Mouse (Mus musculus) mature B cell (primary cell): ENCODE data around the gene Copg2.
"Not testable (repeated sequence)": the region's sequence is repeated elsewhere in the genome, so short reads cannot be mapped to it uniquely, and the experiment has no call there.

Experiments
- in situ Hi-C: fragments of 300-500 bp; cut with MboI; formaldehyde crosslinking; loops from 2 replicates; pipeline ENCODE4 v1.14.3; 2019

Gene Copg2

GRCm38 (mm10) chr6:30813626-30814025, 83.0 kb downstream of the Copg2 start:
- in situ Hi-C loops: no loop called here

- in situ Hi-C loops: no loop called here
Observed at GRCm38 (mm10) chr6:30805053-30805752, 91.4 kb downstream of the Copg2 start.

- in situ Hi-C loops: not testable (repeated sequence)
Observed at GRCm38 (mm10) chr6:30804389-30805052, 92.1 kb downstream of the Copg2 start.

GRCm38 (mm10) chr6:30802915-30803314, 93.7 kb downstream of the Copg2 start:
- in situ Hi-C loops: not testable (repeated sequence)

GRCm38 (mm10) chr6:30751209-30751608, 145.4 kb downstream of the Copg2 start:
- in situ Hi-C loops: no loop called here

- in situ Hi-C loops: no loop called here
Observed at GRCm38 (mm10) chr6:30750482-30750881, 146.1 kb downstream of the Copg2 start.

- in situ Hi-C loops: no loop called here
Observed at GRCm38 (mm10) chr6:30749892-30750291, 146.7 kb downstream of the Copg2 start.

GRCm38 (mm10) chr6:30749042-30749689, 147.4 kb downstream of the Copg2 start:
- in situ Hi-C loops: no loop called here

GRCm38 (mm10) chr6:30748358-30748910, 148.2 kb downstream of the Copg2 start:
- in situ Hi-C loops: no loop called here

- in situ Hi-C loops: no loop called here
Observed at GRCm38 (mm10) chr6:30747631-30748357, 148.8 kb downstream of the Copg2 start.

GRCm38 (mm10) chr6:30745591-30745990, 151.0 kb downstream of the Copg2 start:
- in situ Hi-C loops: no loop called here

- in situ Hi-C loops: no loop called here
Observed at GRCm38 (mm10) chr6:30744846-30745245, 151.7 kb downstream of the Copg2 start.

GRCm38 (mm10) chr6:30739177-30739747, 157.3 kb downstream of the Copg2 start:
- in situ Hi-C loops: no loop called here

GRCm38 (mm10) chr6:30738464-30739006, 158.1 kb downstream of the Copg2 start:
- in situ Hi-C loops: no loop called here

GRCm38 (mm10) chr6:30737548-30738463, 158.8 kb downstream of the Copg2 start:
- in situ Hi-C loops: no loop called here

- in situ Hi-C loops: no loop called here
Observed at GRCm38 (mm10) chr6:30736864-30737547, 159.6 kb downstream of the Copg2 start.

- in situ Hi-C loops: no loop called here
Observed at GRCm38 (mm10) chr6:30736372-30736762, 160.2 kb downstream of the Copg2 start.

GRCm38 (mm10) chr6:30735728-30736371, 160.7 kb downstream of the Copg2 start:
- in situ Hi-C loops: no loop called here
